Mouse (Mus musculus): ENCODE data around the gene Fpr1. TPM values are rescaled to one million over a fixed set of nuclear protein-coding genes. Genes with fewer than 3 reads are reported as not detected.
A peak's percentile ranks its signal among the peaks of the same experiment; 100 is the strongest.
"Not testable (repeated sequence)": the region's sequence is repeated elsewhere in the genome, so short reads cannot be mapped to it uniquely, and the experiment has no call there.

Fpr1 gene
- polyA plus RNA-seq, 1 experiment from 2014 or later, result not detected

GRCm38 (mm10) chr17:17845187-17846027 lies 38.3 kb downstream of the Fpr1 start:
- 69% methylated on average over 10 of the region's 10 CpGs for WGBS

GRCm38 (mm10) chr17:17844606-17845005 lies 39.1 kb downstream of the Fpr1 start:
- H3K27me3 ChIP-seq; H3K27ac ChIP-seq (replicated peaks); H3K4me1 ChIP-seq; H3K9ac ChIP-seq (replicated peaks); H3K9me3 ChIP-seq; H3K4me2 ChIP-seq (replicated peaks); H3K4me3 ChIP-seq; ATAC-seq (replicated peaks): not testable (repeated sequence)
- H3K36me3 ChIP-seq, result peaks cover 14% of the 10 kb centered on the region
- 91% methylated on average over 3 of the region's 3 CpGs for whole genome bisulfite sequencing

More at GRCm38 (mm10) chr17:17845187-17846027, 38.3 kb downstream of the Fpr1 start:
- H3K9ac ChIP-seq (replicated peaks), result no peak overlapping the region
- H3K4me2 ChIP-seq (replicated peaks), result no peak overlapping the region
- H3K27me3 ChIP-seq, result no peaks in the 10 kb centered on the region; the same call in 1 of the 2 replicates
- H3K27ac ChIP-seq (replicated peaks), result no peak overlapping the region
- no peak for ATAC-seq (replicated peaks)
- peaks cover 9% of the 10 kb centered on the region for H3K36me3 ChIP-seq
- H3K9me3 ChIP-seq, result no peaks in the 10 kb centered on the region
- H3K4me3 ChIP-seq, result no peak overlapping the region
- no peaks in the 10 kb centered on the region for H3K4me1 ChIP-seq

GRCm38 (mm10) chr17:17843534-17844261 lies 40.0 kb downstream of the Fpr1 start:
- H3K4me3 ChIP-seq, result no peak overlapping the region
- no peak overlapping the region for H3K9ac ChIP-seq (replicated peaks)
- no peaks in the 10 kb centered on the region for H3K9me3 ChIP-seq
- peaks cover 14% of the 10 kb centered on the region for H3K36me3 ChIP-seq
- H3K4me1 ChIP-seq, result peaks cover 7% of the 10 kb centered on the region
- WGBS, result 77% methylated on average over 27 of the region's 27 CpGs
- no peak overlapping the region for H3K27ac ChIP-seq (replicated peaks)
- H3K4me2 ChIP-seq (replicated peaks), result no peak overlapping the region
- ATAC-seq (replicated peaks), result peak; percentile 65
- H3K27me3 ChIP-seq, result no peaks in the 10 kb centered on the region

- no peak overlapping the region for H3K4me3 ChIP-seq
- 93% methylated on average over 7 of the region's 7 CpGs for WGBS
- no peak overlapping the region for H3K27ac ChIP-seq (replicated peaks)
- no peak for ATAC-seq (replicated peaks)
- H3K4me1 ChIP-seq, result peaks cover 31% of the 10 kb centered on the region
- no peak overlapping the region for H3K4me2 ChIP-seq (replicated peaks)
- H3K27me3 ChIP-seq, result no peaks in the 10 kb centered on the region
- peaks cover 20% of the 10 kb centered on the region for H3K36me3 ChIP-seq
- H3K9me3 ChIP-seq, result no peaks in the 10 kb centered on the region
- H3K9ac ChIP-seq (replicated peaks), result no peak overlapping the region
These were observed 42.9 kb downstream of the Fpr1 start for GRCm38 (mm10) chr17:17840796-17841195.

GRCm38 (mm10) chr17:17839276-17839675 lies 44.5 kb downstream of the Fpr1 start:
- H3K4me2 ChIP-seq (replicated peaks), result no peak overlapping the region
- WGBS, result 93% methylated on average over 2 of the region's 2 CpGs
- no peak for ATAC-seq (replicated peaks)

GRCm38 (mm10) chr17:17837919-17838701 lies 45.6 kb downstream of the Fpr1 start:
- Histone ChIP-seq H3K9ac (replicated peaks) (peak overlapping the region; percentile 56), H3K4me3 (peak overlapping the region; percentile 49), H3K4me1 (peaks cover 55% of the 10 kb centered on the region), H3K36me3 (peaks cover 27% of the 10 kb centered on the region), H3K9me3 (no peaks in the 10 kb centered on the region), H3K27me3 (no peaks in the 10 kb centered on the region), H3K4me2 (replicated peaks) (peak overlapping the region; percentile 66), H3K27ac (replicated peaks) (peak overlapping the region; percentile 82)
- under 1% methylated on average over 43 of the region's 43 CpGs for WGBS
- ATAC-seq (replicated peaks), result peak; percentile 97

More at GRCm38 (mm10) chr17:17839276-17839675, 44.5 kb downstream of the Fpr1 start:
- no peaks in the 10 kb centered on the region for H3K9me3 ChIP-seq
- peaks cover 44% of the 10 kb centered on the region for H3K4me1 ChIP-seq
- no peak overlapping the region for H3K27ac ChIP-seq (replicated peaks)
- H3K4me3 ChIP-seq, result no peak overlapping the region
- peaks cover 20% of the 10 kb centered on the region for H3K36me3 ChIP-seq
- H3K9ac ChIP-seq (replicated peaks), result no peak overlapping the region
- no peaks in the 10 kb centered on the region for H3K27me3 ChIP-seq

- WGBS, result 8% methylated on average over 13 of the region's 13 CpGs
- H3K36me3 ChIP-seq, result peaks cover 27% of the 10 kb centered on the region
- peak overlapping the region; percentile 66 for H3K4me2 ChIP-seq (replicated peaks)
- H3K4me1 ChIP-seq, result peaks cover 62% of the 10 kb centered on the region
- peak overlapping the region; percentile 82 for H3K27ac ChIP-seq (replicated peaks)
- H3K4me3 ChIP-seq, result peak overlapping the region; percentile 49
- no peak for ATAC-seq (replicated peaks)
- H3K9me3 ChIP-seq, result no peaks in the 10 kb centered on the region
- no peaks in the 10 kb centered on the region for H3K27me3 ChIP-seq
- peak overlapping the region; percentile 56 for H3K9ac ChIP-seq (replicated peaks)
These were observed 46.3 kb downstream of the Fpr1 start for GRCm38 (mm10) chr17:17837426-17837825.

- 52% methylated on average over 5 of the region's 5 CpGs for WGBS
- Histone ChIP-seq H3K9ac (replicated peaks) (no peak overlapping the region), H3K27me3 (no peaks in the 10 kb centered on the region), H3K27ac (replicated peaks) (peak overlapping the region; percentile 42; the same call in 1 of the 2 replicates), H3K36me3 (peaks cover 34% of the 10 kb centered on the region), H3K4me3 (no peak overlapping the region), H3K4me2 (replicated peaks) (no peak overlapping the region), H3K4me1 (peaks cover 73% of the 10 kb centered on the region), H3K9me3 (no peaks in the 10 kb centered on the region)
- ATAC-seq (replicated peaks), result no peak
These were observed 47.6 kb downstream of the Fpr1 start for GRCm38 (mm10) chr17:17836101-17836500.

GRCm38 (mm10) chr17:17834896-17835295 lies 48.8 kb downstream of the Fpr1 start:
- Histone ChIP-seq H3K9ac (replicated peaks) (no peak overlapping the region), H3K27me3 (no peaks in the 10 kb centered on the region), H3K36me3 (peaks cover 24% of the 10 kb centered on the region), H3K4me1 (peaks cover 85% of the 10 kb centered on the region), H3K4me2 (replicated peaks) (no peak overlapping the region), H3K4me3 (no peak overlapping the region), H3K27ac (replicated peaks) (no peak overlapping the region), H3K9me3 (no peaks in the 10 kb centered on the region)
- 14% methylated on average over 1 of the region's 1 CpGs for WGBS
- no peak for ATAC-seq (replicated peaks)

- Histone ChIP-seq H3K4me3 (peak overlapping the region; percentile 95), H3K9ac (replicated peaks) (no peak overlapping the region), H3K4me2 (replicated peaks) (peak overlapping the region; percentile 82), H3K36me3 (peaks cover 17% of the 10 kb centered on the region), H3K9me3 (no peaks in the 10 kb centered on the region), H3K27ac (replicated peaks) (no peak overlapping the region), H3K27me3 (no peaks in the 10 kb centered on the region), H3K4me1 (peaks cover 62% of the 10 kb centered on the region)
- no peak for ATAC-seq (replicated peaks)
- WGBS, result 79% methylated on average over 7 of the region's 7 CpGs
These were observed 53.0 kb downstream of the Fpr1 start for GRCm38 (mm10) chr17:17830731-17831130.

GRCm38 (mm10) chr17:17829816-17830535 lies 53.8 kb downstream of the Fpr1 start:
- peak overlapping the region; percentile 99 for H3K9ac ChIP-seq (replicated peaks)
- H3K4me1 ChIP-seq, result peaks cover 60% of the 10 kb centered on the region
- H3K27ac ChIP-seq (replicated peaks), result peak overlapping the region; percentile 100
- WGBS, result 52% methylated on average over 23 of the region's 23 CpGs
- ATAC-seq (replicated peaks), result no peak
- no peaks in the 10 kb centered on the region for H3K27me3 ChIP-seq
- peaks cover 17% of the 10 kb centered on the region for H3K36me3 ChIP-seq
- no peaks in the 10 kb centered on the region for H3K9me3 ChIP-seq
- H3K4me2 ChIP-seq (replicated peaks), result peak overlapping the region; percentile 82
- H3K4me3 ChIP-seq, result peak overlapping the region; percentile 95

Data from forebrain, embryonic 15.5 days (tissue).